Mouse (Mus musculus) yolk sac, embryonic 10.5 days (tissue): ENCODE measurements around the gene Dlst.
A peak's percentile ranks its signal among the peaks of the same experiment; 100 is the strongest.

Experiments
- DNase-seq: peaks from one replicate; pipeline ENCODE4 v3.0.0-alpha.2; 2017; ENCODE audit warnings: low spot score

The Dlst gene

GRCm38 (mm10) chr12:85110698-85111592 is at the start of gene Dlst, which contains the start of gene Prox2:
Gene Dlst (plus strand): TSS chr12:85110833.
Gene Prox2 (minus strand): TSS chr12:85110759.
- DNase-seq: peak; percentile 89

- no peak for DNase-seq
Measured at GRCm38 (mm10) chr12:85071043-85071442, 39.6 kb upstream of the Dlst start.

DNA sequence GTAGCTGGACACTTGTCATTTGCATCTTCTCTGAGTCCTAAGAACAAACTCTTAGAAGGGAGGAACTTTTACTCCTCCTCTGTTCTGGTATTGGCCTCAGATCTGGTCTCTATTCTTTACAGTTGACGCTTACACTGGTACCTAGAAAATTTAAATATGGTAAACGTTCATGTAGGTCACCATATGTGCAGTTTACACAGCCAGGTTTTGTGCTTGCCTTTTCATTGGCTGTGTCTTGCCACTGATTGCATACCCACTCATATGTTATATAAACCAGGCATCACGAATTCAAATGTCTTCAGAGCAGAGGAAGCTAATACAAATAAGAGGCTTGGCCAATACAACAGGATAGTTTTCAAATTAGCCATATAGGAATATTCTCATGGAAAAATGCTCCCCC is 33.5 kb upstream of the Dlst start:
- DNase-seq: no peak

- DNase-seq: no peak
Measured at GRCm38 (mm10) chr12:85084257-85084656, 26.4 kb upstream of the Dlst start.

GRCm38 (mm10) chr12:85084941-85085340 is 25.7 kb upstream of the Dlst start:
- no peak for DNase-seq

DNA sequence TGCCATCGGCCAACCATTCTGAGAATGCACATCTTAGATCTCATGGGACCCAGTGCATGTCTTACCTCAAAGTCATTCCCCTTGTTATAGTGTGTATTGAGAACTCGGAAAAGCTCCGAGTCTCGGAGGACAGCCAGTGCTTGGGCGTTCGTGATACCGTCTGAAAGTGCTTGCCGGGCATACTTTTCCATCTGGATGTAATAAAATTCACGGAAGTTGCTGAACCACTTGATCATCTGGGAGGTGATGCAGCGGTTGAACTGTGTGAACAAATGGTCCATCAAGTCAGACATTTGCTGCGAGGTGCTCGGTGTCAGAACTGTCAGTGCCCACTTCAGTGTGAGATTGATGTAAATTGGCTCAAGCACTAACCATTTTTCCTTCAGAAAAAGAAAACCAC is 22.8 kb upstream of the Dlst start:
- DNase-seq: no peak

DNA sequence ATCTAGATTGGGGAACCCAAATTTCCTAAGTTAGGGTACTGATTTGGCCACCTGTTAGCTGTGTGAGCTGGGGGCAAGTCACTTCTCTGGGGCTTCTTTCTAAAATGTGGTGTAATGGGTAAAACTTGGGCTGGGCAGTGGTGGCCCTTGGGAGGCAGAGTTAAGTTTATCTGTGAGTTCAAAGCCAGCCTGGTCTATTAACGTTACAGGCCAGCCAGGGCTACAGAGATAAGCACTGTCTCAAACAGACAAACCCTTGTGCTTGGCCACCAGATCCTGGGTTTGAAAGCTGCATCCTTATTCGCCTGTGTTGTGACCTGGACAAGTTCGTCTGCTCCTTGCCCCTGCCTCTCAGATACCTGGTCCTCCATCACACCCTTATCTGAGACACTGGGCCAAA is 19.4 kb upstream of the Dlst start:
- no peak for DNase-seq

DNA sequence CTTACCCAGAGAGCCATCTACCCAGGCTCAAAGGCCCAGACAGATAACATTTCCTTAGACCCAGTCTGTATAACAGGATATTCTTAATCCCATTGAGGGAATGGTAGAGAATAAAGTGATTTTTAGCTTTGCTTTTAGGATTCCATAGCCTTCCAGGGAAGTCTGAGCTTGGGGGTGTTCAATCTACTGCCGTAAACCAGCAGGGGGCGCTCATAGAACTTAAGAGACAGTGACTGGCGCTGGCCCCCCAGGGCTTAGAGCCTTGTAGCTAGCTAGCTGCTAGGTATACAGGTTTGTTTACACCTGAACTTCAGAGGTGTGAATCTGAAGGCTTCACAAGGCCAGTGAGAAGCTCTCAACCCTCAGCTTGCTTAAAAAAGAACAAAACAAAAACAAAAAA is 18.4 kb upstream of the Dlst start:
- no peak for DNase-seq

- DNase-seq: no peak
Measured at GRCm38 (mm10) chr12:85094010-85094409, 16.6 kb upstream of the Dlst start.

DNA sequence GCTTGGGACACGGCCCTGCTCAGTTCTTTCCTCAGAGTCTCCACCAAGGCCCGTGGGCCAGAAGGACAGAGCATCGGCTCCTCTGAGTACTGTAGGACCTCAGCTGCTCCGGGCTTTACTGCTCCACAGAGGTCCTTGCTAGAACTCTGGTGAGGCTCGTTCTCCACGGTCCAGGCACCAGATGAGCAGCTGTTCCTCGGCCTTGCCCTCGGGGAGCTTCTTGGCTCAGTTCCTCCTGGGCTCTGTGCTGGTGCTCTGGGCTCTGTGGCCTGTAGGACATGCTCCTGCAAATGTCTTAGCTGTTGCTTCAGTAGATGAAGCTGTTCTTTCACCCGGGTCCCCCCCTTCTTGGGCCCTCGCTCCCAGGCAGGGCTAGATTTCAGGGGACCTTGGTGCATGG is 15.9 kb upstream of the Dlst start:
- no peak for DNase-seq

GRCm38 (mm10) chr12:85095146-85095545 is 15.5 kb upstream of the Dlst start:
- no peak for DNase-seq

DNA sequence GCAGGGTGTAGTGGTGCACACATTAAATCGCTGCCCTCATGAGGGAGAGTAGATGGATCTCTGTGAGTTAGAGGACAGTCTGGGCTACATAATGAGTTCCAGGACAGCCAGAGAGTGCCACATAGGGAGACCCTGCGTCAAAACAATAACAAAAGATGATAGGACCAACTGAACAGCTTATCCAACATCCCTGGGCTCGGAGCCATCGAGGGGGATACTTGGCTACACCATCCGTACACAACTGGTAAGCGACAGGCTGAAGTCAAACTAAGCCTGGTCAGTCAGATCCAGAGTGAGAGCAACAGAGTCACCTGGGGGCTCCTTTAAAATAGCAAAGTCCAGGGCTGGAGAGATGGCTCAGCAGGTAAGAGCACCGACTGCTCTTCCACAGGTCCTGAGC is 14.8 kb upstream of the Dlst start:
- no peak for DNase-seq

DNA sequence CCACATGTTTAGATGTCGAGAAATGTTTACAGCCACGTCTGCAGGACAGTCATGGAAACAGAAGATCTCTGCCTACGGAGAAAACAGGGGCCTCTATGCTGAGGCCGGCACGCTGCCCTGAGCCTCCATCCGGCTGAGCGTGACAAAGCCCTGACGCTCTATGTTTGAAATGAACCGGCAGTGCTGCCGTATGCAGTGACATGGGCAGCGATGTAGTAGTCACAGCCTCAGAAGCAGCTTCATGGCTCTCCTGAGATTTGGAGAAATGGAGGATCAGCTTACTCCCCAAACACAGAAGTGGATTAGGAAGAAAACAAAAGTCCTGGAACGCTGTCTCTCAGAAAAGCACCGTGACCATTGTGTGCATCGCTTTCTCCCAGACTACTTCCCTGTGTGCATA is 9.6 kb upstream of the Dlst start:
- no peak for DNase-seq

DNA sequence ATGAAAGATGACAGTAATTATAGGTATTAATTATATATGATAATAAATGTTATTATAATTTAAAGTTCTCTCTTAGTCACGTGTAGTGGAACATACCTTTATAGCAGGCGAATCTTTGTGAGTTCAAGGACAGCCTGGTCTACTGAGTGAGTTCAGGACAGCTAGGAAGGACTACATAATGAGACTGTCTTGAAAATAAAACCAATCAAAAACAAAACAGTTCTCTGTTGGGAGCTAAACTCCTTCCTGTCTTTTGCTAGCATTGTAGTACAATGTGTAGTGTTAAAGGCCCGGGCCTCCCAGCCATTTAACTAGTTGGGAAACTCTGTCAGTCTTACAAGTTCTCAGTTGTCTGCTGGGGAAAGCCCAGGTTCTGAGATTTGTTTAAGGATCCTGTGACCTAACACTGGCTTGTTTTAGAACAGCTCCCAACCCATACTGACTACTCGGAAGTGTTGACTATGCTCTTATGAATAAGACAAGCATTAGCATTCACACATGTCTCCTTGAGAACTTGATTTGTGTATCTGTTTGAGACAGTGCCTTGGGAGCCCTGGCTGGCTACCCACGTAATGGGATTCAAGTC is 9.0 kb upstream of the Dlst start:
- no peak for DNase-seq

- no peak for DNase-seq
Measured at GRCm38 (mm10) chr12:85103096-85103495, 7.5 kb upstream of the Dlst start.

GRCm38 (mm10) chr12:85104789-85105188 is 5.8 kb upstream of the Dlst start:
- DNase-seq: no peak

DNA sequence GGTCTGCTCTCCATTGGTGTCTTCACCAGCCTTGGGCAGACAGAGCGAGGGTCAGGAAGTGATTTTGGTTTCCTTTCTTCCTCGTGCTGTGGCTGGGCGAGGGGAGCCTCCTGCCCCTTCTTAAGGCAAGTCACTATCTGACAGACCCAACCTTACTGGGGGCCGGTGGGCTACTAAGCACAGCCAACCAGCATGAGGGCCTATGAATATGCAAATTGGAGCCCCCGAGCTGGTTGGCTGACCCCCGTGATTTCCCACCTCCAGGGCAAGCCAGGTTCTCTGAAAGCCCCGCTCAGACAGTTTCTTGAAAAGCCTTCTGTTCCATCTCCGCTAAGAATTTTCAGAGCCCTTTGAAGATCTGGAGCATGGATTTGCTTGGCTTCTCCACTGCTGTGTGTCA is 4.3 kb upstream of the Dlst start:
- peak; percentile 26 for DNase-seq

DNA sequence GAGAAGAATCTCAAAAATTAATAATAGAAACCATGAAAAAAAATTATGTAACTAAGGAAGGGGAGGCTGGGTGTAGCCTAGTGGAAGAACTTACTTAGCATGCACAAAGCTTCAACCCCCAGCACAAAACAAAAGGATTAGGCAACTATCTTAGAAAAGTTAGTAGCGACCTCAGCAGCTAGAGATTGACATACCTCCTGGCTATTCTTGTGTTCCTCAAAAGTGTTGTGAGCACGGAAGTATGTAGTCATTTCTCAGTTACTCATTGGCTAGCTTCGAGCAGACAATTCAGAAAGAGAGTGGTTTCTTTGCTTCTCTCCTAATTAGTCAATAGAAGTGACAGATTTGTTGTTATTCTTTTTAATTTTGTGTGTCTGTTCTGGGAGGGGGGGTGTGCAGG is 2.0 kb upstream of the Dlst start:
- no peak for DNase-seq

- DNase-seq: no peak
Measured at GRCm38 (mm10) chr12:85109426-85109825, 1.2 kb upstream of the Dlst start.

DNA sequence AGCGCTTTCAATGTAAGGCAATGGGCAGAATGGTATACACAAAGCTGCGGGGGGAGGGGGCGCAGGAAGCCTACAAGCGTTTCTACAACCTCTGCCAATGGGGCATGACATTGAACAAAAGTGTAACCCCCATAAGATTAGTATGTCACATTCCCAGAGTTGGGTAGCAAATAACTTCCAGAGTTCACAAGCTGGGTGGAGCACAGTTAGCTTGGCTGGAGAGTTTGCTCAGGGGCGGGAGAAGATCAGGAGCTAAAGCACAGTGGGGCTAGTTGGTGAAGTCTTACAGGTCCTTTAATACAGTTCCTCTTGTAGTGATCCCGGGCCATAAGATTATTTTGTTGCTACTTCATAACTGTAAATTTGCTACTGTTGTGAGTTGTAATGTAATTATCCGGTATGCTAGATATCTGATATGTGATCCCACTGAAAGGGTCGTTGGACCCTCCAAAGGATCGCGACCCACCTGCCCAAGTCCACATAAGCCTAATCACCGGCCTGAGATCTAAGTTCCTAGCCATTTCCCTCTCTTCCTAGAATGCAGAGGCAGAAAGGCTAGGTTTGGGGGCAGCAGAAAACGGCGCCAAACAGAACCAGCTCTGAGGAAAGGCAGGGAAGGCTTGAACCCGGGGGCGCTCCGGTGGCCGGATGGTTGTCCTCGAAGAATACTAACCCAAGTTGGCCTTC is 479 bp upstream of the Dlst start:
- peak; percentile 19 for DNase-seq

- DNase-seq: no peak
Measured at GRCm38 (mm10) chr12:85112550-85113251, 2.1 kb downstream of the Dlst start.

DNA sequence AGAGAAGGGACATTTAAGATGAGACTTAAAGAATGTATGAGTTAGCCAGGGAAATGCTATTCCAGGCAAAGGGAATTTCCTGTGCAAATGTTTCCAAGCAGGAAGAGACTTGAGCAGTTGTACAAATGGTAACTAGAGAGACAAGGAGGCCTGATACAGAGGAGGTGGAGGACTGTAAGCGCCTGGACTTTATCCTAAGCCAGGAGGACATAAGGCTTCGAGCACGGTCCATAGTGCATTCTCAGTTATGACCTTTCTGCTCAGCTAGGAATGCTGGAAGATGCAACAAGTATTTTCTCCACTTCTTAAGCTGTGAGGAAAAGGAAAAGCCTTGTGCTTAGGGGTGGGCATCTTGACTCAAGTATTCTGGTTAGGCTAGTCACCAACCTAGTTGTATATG is 2.7 kb downstream of the Dlst start:
- peak; percentile 42 for DNase-seq
